Mouse (Mus musculus) brain, adult 2 months (tissue): ENCODE measurements around the gene Olfr1283.

Source experiments
- DNase-seq: peaks from one replicate; pipeline ENCODE4 v3.0.0; 2011; ENCODE audit warnings: low read depth, low spot score

The Olfr1283 gene

DNA sequence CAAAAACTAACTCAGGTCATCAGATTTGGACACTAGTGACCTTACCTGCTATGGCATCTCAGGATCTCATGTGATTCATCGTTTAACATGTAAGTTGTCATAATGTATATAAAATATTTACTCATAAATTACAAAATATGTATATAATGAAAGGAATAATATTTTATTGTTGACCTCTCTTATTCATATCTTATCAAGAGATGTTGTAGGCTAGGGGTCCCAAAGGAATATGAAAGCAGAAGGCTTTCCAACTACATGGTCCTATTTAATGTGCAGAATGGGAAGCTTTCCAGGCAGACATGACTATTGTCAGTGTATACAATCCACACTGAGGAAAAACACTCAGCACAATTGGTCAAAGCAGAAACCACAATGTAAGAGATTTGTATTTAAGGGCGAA, at the start of gene Olfr1283:
Gene Olfr1283, plus strand, starts transcription at position 301 of the 400 bp plus-strand sequence.
- DNase-seq, result no peak

DNA sequence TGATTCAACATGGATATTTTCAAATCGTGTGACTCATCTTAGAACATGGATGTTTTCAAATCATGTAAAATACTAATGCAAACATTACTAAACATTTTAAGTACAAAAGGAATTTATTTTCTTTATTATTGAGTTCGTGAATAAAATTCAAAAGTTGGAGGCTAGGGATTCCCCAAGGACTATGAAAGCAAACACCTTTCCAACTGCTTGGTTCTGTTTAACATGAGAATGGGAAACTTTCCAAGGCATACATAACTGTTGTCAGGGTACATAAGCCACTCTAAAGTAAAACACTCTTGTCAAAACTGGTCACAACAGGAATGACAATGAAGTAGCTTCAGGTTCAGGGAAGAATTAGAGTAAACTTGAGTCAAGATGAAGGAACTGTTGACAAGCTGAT, 40.4 kb upstream of the Olfr1283 start, which contains the start of gene Olfr1281:
Gene Olfr1281, plus strand, starts transcription at position 301 of the 400 bp plus-strand sequence.
- DNase-seq, result no peak

DNA sequence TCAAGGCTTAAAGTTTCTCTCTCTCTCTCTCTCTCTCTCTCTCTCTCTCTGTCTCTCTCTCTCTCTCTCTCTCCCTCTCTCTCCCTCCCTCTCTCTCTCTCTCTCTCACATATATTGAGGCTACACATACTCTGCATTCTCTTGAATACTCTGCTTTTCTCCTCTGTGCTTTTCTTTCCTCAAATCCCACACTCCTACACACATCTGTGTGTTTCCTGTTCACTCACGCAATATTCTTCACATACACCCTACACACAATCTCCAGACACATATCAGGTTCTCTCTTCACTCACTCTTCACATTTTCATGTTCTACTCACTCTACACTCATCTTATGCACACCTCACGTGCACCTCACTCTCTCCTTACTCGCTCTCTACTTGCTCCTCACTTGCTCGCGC, 32.9 kb upstream of the Olfr1283 start:
- DNase-seq, result peak; percentile 10

DNA sequence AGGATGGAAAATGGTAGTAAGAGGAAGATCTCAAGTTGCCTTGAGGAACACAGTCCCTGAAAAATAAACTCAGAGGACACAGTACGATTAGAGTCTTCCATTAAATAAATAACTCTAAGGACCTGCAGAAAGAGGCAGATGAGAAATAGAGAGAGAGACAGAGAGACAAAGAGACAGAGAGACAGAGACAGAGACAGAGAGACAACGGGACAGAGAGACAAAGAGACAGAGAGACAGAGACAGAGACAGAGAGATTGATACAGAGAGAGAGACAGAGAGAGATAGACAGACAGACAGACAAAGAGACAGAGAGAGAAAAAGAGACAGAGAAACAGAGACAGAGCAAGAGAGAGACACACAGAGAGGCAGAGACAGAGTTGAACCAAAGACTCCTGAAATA, 30.6 kb upstream of the Olfr1283 start, which contains the start of gene Olfr1282:
Gene Olfr1282, minus strand, starts transcription at position 101 of the 400 bp plus-strand sequence.
- DNase-seq, result no peak

DNA sequence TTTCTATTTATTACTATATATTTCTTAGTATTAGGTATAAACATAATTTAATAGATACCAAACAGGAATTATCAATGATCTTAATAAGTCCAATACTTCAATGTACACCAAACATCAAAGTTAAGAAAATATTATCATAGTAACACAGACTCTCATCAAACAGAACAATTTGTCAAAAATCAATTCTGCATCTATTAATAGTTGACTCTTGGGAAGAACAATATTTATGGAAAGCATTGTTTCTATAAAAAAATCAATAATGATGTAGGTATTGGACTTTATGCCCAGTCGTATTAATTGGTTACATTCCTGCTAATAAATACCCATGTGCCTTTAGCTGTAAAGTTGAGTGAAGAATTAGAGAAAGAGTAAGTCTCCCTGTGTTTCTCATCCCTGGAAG, 8.6 kb downstream of the Olfr1283 start, which contains the start of gene Olfr1284:
Gene Olfr1284, plus strand, starts transcription at position 301 of the 400 bp plus-strand sequence.
- DNase-seq, result no peak
